Mouse (Mus musculus) frontal cortex, postnatal 25 days (tissue): ENCODE results near the gene 1700025C18Rik.

ENCODE experiments used
- DNase-seq, 2 experiments: peaks; one replicate each; pipeline ENCODE4 v3.0.0; 2022; ENCODE audit warnings: low spot score in 2 of 2

The 1700025C18Rik gene

DNA sequence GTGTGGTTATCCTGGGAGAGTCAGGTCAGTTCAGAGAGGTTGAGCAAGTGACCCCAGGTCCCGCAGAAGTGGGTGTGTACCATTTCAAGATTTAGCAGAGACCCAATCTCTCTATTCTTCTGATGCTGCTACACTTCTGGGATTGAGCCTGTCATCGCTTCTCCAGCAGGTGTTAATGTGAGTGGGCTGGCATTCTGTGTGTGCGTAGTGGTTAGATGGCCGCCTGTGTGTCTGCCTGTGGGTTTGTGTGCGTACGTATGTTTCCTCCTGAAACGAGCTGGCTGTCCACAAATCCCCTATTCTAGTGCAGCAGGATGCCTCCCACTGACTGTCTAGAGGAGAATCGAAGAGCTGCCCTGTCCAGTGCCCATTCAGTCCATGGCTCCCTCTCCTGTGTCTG is 12.5 kb downstream of the 1700025C18Rik start:
- no peak for DNase-seq

GRCm38 (mm10) chr2:165077055-165077454 is 13.5 kb downstream of the 1700025C18Rik start:
- DNase-seq, result no peak

- peak; percentile 84 to 88 for DNase-seq
Measured at GRCm38 (mm10) chr2:165074937-165075336, 15.6 kb downstream of the 1700025C18Rik start.

DNA sequence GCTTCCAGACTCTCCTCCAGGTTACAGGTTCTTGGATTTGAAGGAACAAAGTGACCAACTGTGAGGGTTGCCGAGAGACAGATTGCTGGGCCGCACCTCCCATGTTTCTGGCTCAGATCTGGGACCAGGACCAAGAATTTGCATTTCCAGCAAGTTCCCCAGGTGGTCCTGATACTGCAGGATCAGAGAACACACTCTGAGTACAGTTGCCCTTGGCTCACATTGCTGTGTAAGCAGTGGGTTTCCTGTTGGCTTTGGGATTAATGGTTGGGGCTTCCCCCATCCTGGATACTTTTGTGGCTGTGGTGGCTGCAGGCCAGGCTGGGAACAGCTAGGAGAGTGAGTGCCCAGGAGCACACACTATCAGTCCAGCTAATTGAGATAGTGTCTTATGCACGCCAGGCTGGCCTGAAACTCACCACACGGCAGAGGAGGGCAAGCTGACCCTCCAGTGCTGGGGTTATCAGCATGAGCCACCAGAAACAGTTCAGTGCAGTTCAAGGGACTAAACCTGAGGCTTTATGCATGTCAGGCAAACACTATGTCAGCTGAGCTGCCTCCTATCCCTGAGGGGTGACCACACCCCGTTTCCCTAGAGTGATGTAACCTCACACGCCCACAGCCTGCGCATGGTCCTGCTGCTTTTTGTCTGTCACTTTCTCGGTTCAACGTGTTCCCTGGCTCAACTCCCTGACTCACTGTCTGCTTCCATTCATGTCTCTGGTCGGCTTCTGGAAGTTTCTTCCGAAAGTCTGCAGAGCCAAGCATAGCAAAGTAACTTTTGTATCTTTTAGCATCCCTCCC is 16.3 kb downstream of the 1700025C18Rik start:
- DNase-seq, result no peak

GRCm38 (mm10) chr2:165073381-165073781 is 17.2 kb downstream of the 1700025C18Rik start:
- DNase-seq, result no peak

DNA sequence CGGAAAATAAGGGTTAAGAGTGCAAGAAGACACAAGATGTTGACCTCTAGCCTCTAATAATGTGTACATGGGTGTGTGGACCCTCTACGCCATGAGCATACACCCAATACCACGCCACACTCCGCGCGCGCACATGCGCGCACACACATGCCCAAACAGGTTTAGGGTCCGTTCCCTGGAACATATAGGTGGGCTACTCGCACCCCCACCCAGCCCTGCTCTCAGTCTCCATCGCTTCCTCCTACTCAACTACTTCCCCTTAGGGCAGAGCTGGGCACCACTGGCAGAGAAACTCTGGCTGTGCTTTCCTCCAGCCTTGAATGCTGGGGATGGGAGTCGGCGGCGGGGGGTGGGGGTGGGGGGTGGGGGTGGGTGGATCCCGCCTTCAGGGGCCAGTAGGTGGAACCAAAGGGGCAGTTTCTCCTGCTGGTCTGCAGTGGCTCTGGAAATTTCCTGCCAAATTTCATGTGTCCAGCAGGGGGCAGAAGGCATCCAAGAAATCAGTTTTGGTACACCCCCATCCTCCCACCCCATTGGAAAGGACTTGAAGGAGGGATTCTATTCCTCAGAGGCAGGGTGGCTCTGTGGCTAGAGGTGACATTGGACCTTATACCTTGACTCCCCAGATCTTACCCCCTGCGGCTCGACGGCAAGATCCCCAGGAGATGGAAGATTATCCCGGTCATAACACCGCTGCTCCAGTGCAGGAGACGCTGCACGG is 20.3 kb downstream of the 1700025C18Rik start:
- DNase-seq, result peak; percentile 53 to 65

GRCm38 (mm10) chr2:165068806-165069205 is 21.7 kb downstream of the 1700025C18Rik start:
- no peak for DNase-seq

- DNase-seq, result peak in 1 of 2 experiments; percentile 37
Measured at GRCm38 (mm10) chr2:165064489-165064888, 26.1 kb downstream of the 1700025C18Rik start.

DNA sequence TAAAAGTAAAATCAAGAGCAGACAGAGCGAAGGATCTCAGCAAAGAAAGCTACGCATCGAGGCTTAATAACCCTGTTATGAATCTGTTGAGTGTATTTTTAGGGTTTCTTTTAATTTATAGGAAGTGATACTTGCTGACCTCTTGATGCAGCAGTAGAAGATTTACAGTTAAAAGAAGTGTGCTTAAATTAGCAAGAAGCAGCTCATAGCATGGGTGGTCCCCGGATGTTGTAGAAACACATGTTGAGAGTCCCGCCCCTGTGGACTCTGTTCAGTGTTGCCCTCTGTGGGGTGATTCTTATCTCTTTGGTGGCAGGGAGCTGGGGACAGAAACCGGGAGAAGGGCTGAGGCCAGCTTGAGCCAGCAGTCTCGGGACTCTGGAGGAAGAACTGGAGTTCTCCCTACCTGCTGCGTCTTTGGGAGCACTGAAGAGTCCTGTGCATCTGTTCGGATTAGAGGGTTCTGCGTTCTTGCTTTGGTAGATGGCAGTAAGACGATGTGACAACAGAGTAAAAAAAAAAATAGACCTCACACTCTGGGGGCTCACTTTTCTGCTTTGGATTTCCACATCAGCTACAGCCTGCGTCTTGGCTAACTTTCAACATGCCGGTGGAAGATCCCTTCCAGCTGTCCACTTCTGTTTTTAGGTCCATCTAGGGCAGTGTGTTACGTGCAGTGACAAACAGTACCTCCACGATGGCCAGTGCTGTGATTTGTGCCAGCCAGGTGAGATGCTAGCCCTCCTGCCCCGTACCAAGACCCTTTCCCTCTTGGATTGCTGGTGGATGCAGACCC is 28.7 kb downstream of the 1700025C18Rik start:
- no peak for DNase-seq

DNA sequence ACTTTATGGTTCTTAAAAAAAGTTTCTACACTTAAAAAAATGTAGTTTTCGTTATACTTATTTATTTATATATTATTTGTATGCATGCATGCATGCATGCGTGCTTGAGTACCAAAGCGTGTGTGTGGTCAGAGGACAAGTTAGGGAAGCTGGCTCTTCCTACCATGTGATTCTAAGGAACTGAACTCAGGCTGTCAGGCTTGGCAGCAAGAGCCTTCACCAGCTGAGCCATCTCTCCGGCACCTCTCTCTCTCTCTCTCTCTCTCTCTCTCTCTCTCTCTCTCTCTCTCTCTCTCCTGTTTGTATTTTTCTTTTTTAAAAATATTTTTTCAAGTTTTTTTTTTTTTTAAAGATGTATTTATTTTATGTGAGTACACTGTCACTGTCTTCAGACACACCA is 30.6 kb downstream of the 1700025C18Rik start:
- no peak for DNase-seq

DNA sequence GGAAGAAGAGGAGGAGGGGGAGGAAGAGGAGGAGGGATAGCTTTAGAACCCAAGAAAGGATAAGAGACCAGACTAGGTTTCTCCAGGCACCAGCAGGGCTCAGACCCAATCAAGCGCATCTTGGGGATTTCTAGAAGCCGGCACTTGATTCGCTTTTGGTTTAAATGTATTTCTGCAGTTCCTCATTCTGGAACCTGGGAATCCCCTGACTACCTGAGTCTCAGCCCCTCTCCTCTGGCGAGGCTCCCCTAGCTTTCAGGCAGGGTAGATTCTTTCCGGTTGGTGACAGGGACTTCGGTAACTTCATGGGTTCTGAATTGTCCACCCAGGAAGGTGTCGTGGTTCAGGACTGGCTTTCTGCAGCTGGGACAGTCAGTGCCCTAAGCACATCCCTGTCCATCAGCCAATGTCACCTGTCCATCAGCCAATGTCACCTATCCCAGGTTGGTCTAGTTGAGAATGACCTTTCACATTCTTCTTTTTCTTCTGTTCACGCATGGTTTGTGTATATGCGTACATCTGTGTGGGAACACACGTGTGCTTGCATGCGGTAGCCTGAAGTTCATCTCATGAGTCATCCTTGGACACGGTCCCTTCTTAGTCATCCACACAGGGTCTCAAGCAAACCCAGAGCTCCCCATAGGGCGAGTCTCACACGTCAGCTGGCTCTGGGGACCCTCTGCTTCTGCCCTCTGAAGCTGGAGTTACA is 34.0 kb downstream of the 1700025C18Rik start:
- DNase-seq, result no peak

GRCm38 (mm10) chr2:165055905-165056304 is 34.6 kb downstream of the 1700025C18Rik start:
- no peak for DNase-seq

GRCm38 (mm10) chr2:165054888-165055852 is 35.4 kb downstream of the 1700025C18Rik start, which contains the start of gene Cd40:
TSS of gene Cd40 (plus strand) at chr2:165055627.
- DNase-seq, result no peak

DNA sequence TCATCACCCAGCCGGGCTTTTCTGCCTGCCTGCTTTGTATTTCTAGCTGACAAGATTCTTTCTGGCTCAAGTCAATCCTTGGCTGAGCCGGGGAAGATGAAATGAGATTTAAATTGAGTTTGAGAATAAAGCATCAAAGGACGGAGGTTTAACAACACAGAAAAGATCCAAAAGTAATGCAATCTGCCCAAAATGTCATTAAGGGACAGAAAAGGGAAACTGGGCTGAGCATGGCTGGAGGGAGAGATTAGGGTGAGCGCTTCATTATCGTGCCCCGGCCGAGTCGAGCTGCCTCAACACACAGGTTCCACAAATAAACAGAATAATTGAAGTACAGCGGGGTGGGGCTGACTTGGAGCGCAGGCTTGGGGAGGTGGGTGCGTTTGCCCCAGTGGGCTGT is 39.0 kb downstream of the 1700025C18Rik start:
- no peak for DNase-seq

- DNase-seq, result no peak
Measured at GRCm38 (mm10) chr2:165050826-165051548, 39.6 kb downstream of the 1700025C18Rik start.

GRCm38 (mm10) chr2:165049044-165049443 is 41.5 kb downstream of the 1700025C18Rik start:
- no peak for DNase-seq

DNA sequence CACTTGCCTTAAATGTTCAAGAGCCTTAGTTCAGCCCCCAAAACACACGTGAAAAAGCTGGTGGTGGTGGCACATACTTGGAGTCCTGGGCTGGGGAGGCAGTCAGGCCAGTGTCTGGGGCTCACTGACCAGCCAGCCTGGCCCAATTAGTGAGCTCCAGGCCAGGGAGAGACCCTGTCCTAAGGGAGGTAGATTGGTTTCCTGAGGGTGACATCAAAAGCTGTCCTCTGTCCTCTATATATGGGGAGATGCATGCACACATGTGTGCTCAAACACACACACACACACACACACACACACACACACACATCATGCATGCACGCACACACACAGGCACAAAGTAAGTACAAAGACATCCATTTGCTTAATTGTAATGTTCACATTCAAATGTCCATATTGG is 46.8 kb downstream of the 1700025C18Rik start:
- no peak for DNase-seq

- no peak for DNase-seq
Measured at GRCm38 (mm10) chr2:165043090-165043636, 47.4 kb downstream of the 1700025C18Rik start.

GRCm38 (mm10) chr2:165042126-165042525 is 48.4 kb downstream of the 1700025C18Rik start:
- no peak for DNase-seq
